Mouse (Mus musculus): Measurements from ENCODE around the gene Lmtk2. TPM values are rescaled to one million over a fixed set of nuclear protein-coding genes. Genes with fewer than 3 reads are reported as not detected.

The Lmtk2 gene
- total RNA-seq, 2 experiments from 2014 or later, result 23.1 to 23.9 TPM

Other genes with a start within 250 kb of the Lmtk2 start
- not detected in 2 replicates for gene Ankrd61, start 202.8 kb upstream of the Lmtk2 start, total RNA-seq (2015; ENCODE audit: low replicate concordance)
- gene Ankrd61, start 202.8 kb upstream of the Lmtk2 start, total RNA-seq (2017; ENCODE audit: low replicate concordance), result 1.2 and 2.3 TPM in 2 replicates
- gene Aimp2, start 190.6 kb upstream of the Lmtk2 start, total RNA-seq (2015; ENCODE audit: low replicate concordance), result 25.2 and 34.8 TPM in 2 replicates
- 14.9 and 75.8 TPM in 2 replicates for gene Aimp2, start 190.6 kb upstream of the Lmtk2 start, total RNA-seq (2017; ENCODE audit: low replicate concordance)
- gene Pms2, start 190.5 kb upstream of the Lmtk2 start, total RNA-seq (2015; ENCODE audit: low replicate concordance), result 36.0 and 49.0 TPM in 2 replicates
- gene Pms2, start 190.5 kb upstream of the Lmtk2 start, total RNA-seq (2017; ENCODE audit: low replicate concordance), result 79.1 and 92.9 TPM in 2 replicates
- gene Gm42421, start 172.3 kb upstream of the Lmtk2 start, total RNA-seq (2015; ENCODE audit: low replicate concordance), result 10.5 TPM in 1 of 2 replicates, not detected in the other
- 0.90 and 8.6 TPM in 2 replicates for gene Gm42421, start 172.3 kb upstream of the Lmtk2 start, total RNA-seq (2017; ENCODE audit: low replicate concordance)
- 3.4 and 11.2 TPM in 2 replicates for gene Rsph10b, start 167.4 kb upstream of the Lmtk2 start, total RNA-seq (2015; ENCODE audit: low replicate concordance)
- gene Rsph10b, start 167.4 kb upstream of the Lmtk2 start, total RNA-seq (2017; ENCODE audit: low replicate concordance), result 5.1 and 12.6 TPM in 2 replicates
- 64.9 and 86.4 TPM in 2 replicates for gene Ccz1, start 85.6 kb upstream of the Lmtk2 start, total RNA-seq (2015; ENCODE audit: low replicate concordance)
- gene Ccz1, start 85.6 kb upstream of the Lmtk2 start, total RNA-seq (2017; ENCODE audit: low replicate concordance), result 32.5 and 45.2 TPM in 2 replicates
- not detected in 2 replicates for gene Ocm, start 73.8 kb upstream of the Lmtk2 start, total RNA-seq (2015; ENCODE audit: low replicate concordance)
- not detected in 2 replicates for gene Ocm, start 73.8 kb upstream of the Lmtk2 start, total RNA-seq (2017; ENCODE audit: low replicate concordance)
- gene Bhlha15, start 89.8 kb downstream of the Lmtk2 start, total RNA-seq (2015; ENCODE audit: low replicate concordance), result not detected in 2 replicates
- gene Bhlha15, start 89.8 kb downstream of the Lmtk2 start, total RNA-seq (2017; ENCODE audit: low replicate concordance), result not detected in 2 replicates
- 2.9 and 8.3 TPM in 2 replicates for gene Tecpr1, start 123.2 kb downstream of the Lmtk2 start, total RNA-seq (2015; ENCODE audit: low replicate concordance)
- 2.1 and 6.2 TPM in 2 replicates for gene Tecpr1, start 123.2 kb downstream of the Lmtk2 start, total RNA-seq (2017; ENCODE audit: low replicate concordance)
- gene Bri3, start 144.0 kb downstream of the Lmtk2 start, total RNA-seq (2015; ENCODE audit: low replicate concordance), result 20.1 and 20.5 TPM in 2 replicates
- gene Bri3, start 144.0 kb downstream of the Lmtk2 start, total RNA-seq (2017; ENCODE audit: low replicate concordance), result 3.0 and 4.9 TPM in 2 replicates